Mouse (Mus musculus): Measurements from ENCODE around the gene Txnl4b.

Gene Txnl4b

GRCm38 (mm10) chr8:109606725-109607124 is 41.0 kb downstream of the Txnl4b start:
- no peak for DNase-seq (ENCODE audit: low spot score)

GRCm38 (mm10) chr8:109607650-109608049 is 42.0 kb downstream of the Txnl4b start:
- DNase-seq (ENCODE audit: low spot score) = peak; percentile 36

- peak; percentile 98 for DNase-seq (ENCODE audit: low spot score)
Measured at GRCm38 (mm10) chr8:109608271-109609152, 42.8 kb downstream of the Txnl4b start, which contains the start of gene Dhodh. TSS of gene Dhodh (minus strand) at chr8:109608673.

- peak; percentile 5 for DNase-seq (ENCODE audit: low spot score)
Measured at GRCm38 (mm10) chr8:109609153-109609502, 43.4 kb downstream of the Txnl4b start.

- no peak for DNase-seq (ENCODE audit: low spot score)
Measured at GRCm38 (mm10) chr8:109614243-109615210, 48.8 kb downstream of the Txnl4b start, which contains the start of gene Pkd1l3. TSS of gene Pkd1l3 (plus strand) at chr8:109614517.

GRCm38 (mm10) chr8:109615569-109615968 is 49.9 kb downstream of the Txnl4b start:
- no peak for DNase-seq (ENCODE audit: low spot score)
